Mouse (Mus musculus) liver, embryonic 15.5 days (tissue): ENCODE data around the gene Rpl18. TPM values are rescaled to one million over a fixed set of nuclear protein-coding genes. Genes with fewer than 3 reads are reported as not detected.

ENCODE experiments used
- ATAC-seq: fragments of 200-750 bp; cut with Nextera tagmentation; 2 replicates; pipeline ENCODE4 v1.8.0; 2017; ENCODE audit warnings: moderate number of reproducible peaks, mild to moderate bottlenecking, moderate library complexity; ENCODE audit not compliant: insufficient read depth
- H3K27ac ChIP-seq: fragments of 300-500 bp; sonication (generic); replicated peaks from 2 replicates; pipeline ENCODE4 v1.5.1; 2015; ENCODE audit warnings: mild to moderate bottlenecking, inconsistent platforms
- H3K27me3 ChIP-seq: fragments of 300-500 bp; sonication (generic); 2 replicates; pipeline ENCODE4 v1.6.1; 2015; ENCODE audit warnings: mild to moderate bottlenecking, inconsistent platforms
- H3K36me3 ChIP-seq: fragments of 300-500 bp; sonication (generic); replicated peaks from 2 replicates; pipeline ENCODE4 v1.6.1; 2015; ENCODE audit warnings: moderate library complexity, mild to moderate bottlenecking, inconsistent platforms
- H3K4me1 ChIP-seq: fragments of 300-500 bp; sonication (generic); replicated peaks from 2 replicates; pipeline ENCODE4 v1.6.1; 2015; ENCODE audit warnings: inconsistent platforms
- H3K4me2 ChIP-seq: fragments of 300-500 bp; sonication (generic); 2 replicates; pipeline ENCODE4 v1.6.1; 2015; ENCODE audit warnings: moderate library complexity, mild to moderate bottlenecking, inconsistent platforms
- H3K4me3 ChIP-seq: fragments of 300-500 bp; sonication (generic); replicated peaks from 2 replicates; pipeline ENCODE4 v1.5.1; 2015; ENCODE audit warnings: mild to moderate bottlenecking, inconsistent platforms
- H3K9ac ChIP-seq: fragments of 300-500 bp; sonication (generic); 2 replicates; pipeline ENCODE4 v1.6.1; 2015; ENCODE audit warnings: moderate library complexity, mild to moderate bottlenecking, inconsistent platforms
- H3K9me3 ChIP-seq: fragments of 300-500 bp; sonication (generic); replicated peaks from 2 replicates; pipeline ENCODE4 v1.6.1; 2016; ENCODE audit warnings: inconsistent platforms
- WGBS: fragments of 180-500 bp; shearing (Covaris S2); methylation state at CpG from one replicate; pipeline ENCODE4 v1.1.7; 2015; ENCODE audit warnings: mixed read lengths; ENCODE audit not compliant: insufficient replicate concordance; 5-methylcytosine and 5-hydroxymethylcytosine counted together
- polyA plus RNA-seq: library from polyadenylated mRNA; unstranded; fragments of >200 nt; fragmentation: Nextera tagmentation; extraction: Ambion mirVana; gene quantifications from 2 replicates; pipeline ENCODE4 v1.2.1, GENCODE M21; 2015

Gene Rpl18
- polyA plus RNA-seq, 1 experiment from 2014 or later, result 542 TPM

DNA sequence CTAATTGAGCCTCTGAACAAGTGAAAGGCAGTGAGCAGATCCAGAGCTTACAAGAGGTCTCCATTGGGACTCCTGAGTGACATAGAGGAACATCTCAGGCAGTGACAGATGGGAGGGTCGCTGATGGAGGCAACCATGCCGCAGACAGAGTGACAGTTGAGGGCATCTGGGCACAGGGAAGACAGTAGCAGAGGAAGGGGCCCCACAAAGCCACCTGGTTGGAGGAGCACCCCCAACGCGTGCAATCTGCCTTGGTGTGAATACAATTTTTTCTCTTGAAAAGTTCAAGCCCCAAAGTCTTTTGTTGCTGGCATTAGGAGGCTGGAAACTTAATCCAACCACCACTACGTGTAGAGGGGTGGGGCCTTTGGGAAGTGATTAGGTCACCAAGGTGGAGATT, 44.9 kb downstream of the Rpl18 start:
- Histone ChIP-seq H3K4me3 (no peak overlapping the region), H3K4me2 (no peak overlapping the region), H3K9ac (no peak overlapping the region), H3K36me3 (no peaks in the 10 kb centered on the region), H3K4me1 (no peaks in the 10 kb centered on the region), H3K9me3 (no peaks in the 10 kb centered on the region), H3K27ac (no peak overlapping the region), H3K27me3 (peaks cover 33% of the 10 kb centered on the region)
- ATAC-seq, result no peak
- WGBS, result 32% methylated on average over 5 of the region's 5 CpGs

DNA sequence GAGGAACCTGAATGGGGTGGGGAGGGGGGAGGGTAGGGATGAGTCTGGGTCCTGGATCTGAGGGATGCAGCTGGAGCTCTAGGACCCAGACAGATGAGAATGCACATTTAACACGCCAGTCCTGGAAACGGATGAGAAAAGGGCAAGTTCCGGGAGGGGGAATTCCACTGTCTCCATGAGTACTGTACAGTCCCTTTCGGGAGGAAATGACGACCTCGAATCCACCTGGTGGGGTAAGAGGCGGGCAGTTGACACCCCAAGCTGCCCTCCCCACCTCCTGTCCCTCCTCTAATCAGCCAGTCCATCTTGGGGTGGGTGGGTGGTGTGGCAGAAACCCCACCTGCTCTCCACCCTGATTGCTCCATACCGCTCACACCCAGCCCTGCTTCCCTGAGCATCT, 50.7 kb downstream of the Rpl18 start:
- H3K9ac ChIP-seq, result no peak overlapping the region
- no peaks in the 10 kb centered on the region for H3K9me3 ChIP-seq
- no peak overlapping the region for H3K27ac ChIP-seq
- ATAC-seq, result no peak
- no peaks in the 10 kb centered on the region for H3K4me1 ChIP-seq
- WGBS, result 37% methylated on average over 8 of the region's 8 CpGs
- H3K36me3 ChIP-seq, result no peaks in the 10 kb centered on the region
- H3K27me3 ChIP-seq, result peaks cover 2% of the 10 kb centered on the region; the same call in 1 of the 2 replicates
- H3K4me2 ChIP-seq, result no peak overlapping the region
- no peak overlapping the region for H3K4me3 ChIP-seq

DNA sequence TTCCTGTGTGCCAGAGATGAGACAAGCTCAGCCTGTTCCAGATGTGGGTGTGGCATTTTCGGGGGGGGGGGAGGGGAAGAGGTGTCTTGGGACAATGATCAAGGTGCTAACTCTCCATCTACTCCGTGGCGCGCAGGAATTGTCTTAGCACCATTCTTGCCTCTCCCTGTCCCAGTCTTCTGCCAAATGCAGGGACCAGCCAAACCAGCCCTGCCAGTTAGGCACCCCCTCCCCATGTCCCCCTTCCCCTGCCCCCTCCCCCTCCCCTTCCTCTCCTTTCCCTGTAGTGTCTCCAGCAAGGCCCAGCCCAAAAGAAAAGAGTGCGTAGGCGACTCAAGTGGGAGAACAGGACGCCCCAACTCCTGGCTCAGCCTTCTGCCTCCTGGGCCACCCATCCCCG, 51.5 kb downstream of the Rpl18 start:
- H3K27ac ChIP-seq, result no peak overlapping the region
- peaks cover 2% of the 10 kb centered on the region; the same call in 1 of the 2 replicates for H3K27me3 ChIP-seq
- no peaks in the 10 kb centered on the region for H3K9me3 ChIP-seq
- 50% methylated on average over 8 of the region's 8 CpGs for WGBS
- no peak overlapping the region for H3K9ac ChIP-seq
- H3K4me3 ChIP-seq, result no peak overlapping the region
- no peak for ATAC-seq
- no peak overlapping the region for H3K4me2 ChIP-seq
- H3K4me1 ChIP-seq, result no peaks in the 10 kb centered on the region
- H3K36me3 ChIP-seq, result no peaks in the 10 kb centered on the region

DNA sequence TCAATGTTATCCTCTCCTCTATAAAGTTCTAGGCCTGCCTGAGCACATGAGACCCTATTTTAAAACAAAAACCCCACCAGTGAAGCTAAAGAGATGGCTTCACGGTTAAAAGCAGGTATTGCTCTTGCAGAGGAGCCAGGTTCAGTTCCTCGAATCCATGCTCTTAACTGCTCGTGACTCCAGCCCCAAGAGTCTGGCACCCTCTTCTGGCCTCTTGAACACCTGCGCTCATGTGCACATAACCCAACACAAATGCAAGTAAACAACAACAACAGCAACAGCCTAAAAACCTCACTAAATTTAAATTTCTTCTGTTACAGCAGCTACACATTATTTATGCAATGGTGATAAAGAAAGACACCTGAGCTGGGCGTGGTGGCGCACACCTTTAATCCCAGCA, 52.2 kb downstream of the Rpl18 start:
- H3K27me3 ChIP-seq, result peaks cover 4% of the 10 kb centered on the region; the same call in 1 of the 2 replicates
- ATAC-seq, result no peak
- WGBS, result 73% methylated on average over 6 of the region's 6 CpGs

More for the DNA sequence above, 52.2 kb downstream of the Rpl18 start:
- no peak overlapping the region for H3K9ac ChIP-seq
- no peak overlapping the region for H3K4me2 ChIP-seq
- H3K27ac ChIP-seq, result no peak overlapping the region
- no peaks in the 10 kb centered on the region for H3K9me3 ChIP-seq
- no peaks in the 10 kb centered on the region for H3K4me1 ChIP-seq
- no peak overlapping the region for H3K4me3 ChIP-seq
- H3K36me3 ChIP-seq, result no peaks in the 10 kb centered on the region

Other genes with a start within 250 kb of the Rpl18 start
- 70.3 and 71.4 TPM in 2 replicates for gene Bax, start 248.6 kb upstream of the Rpl18 start, polyA plus RNA-seq
- 0.58 and 0.62 TPM in 2 replicates for gene Tulp2, start 233.6 kb upstream of the Rpl18 start, polyA plus RNA-seq
- gene Gm45808, start 228.6 kb upstream of the Rpl18 start, polyA plus RNA-seq, result not detected in 2 replicates
- gene Dhdh, start 226.7 kb upstream of the Rpl18 start, polyA plus RNA-seq, result 2.4 and 2.5 TPM in 2 replicates
- gene Nucb1, start 205.1 kb upstream of the Rpl18 start, polyA plus RNA-seq, result 118 and 131 TPM in 2 replicates
- 280 and 325 TPM in 2 replicates for gene Ppp1r15a, start 189.2 kb upstream of the Rpl18 start, polyA plus RNA-seq
- 0.66 and 0.75 TPM in 2 replicates for gene Plekha4, start 189.1 kb upstream of the Rpl18 start, polyA plus RNA-seq
- gene Hsd17b14, start 160.6 kb upstream of the Rpl18 start, polyA plus RNA-seq, result 1.9 and 2.2 TPM in 2 replicates
- gene Bcat2, start 145.3 kb upstream of the Rpl18 start, polyA plus RNA-seq, result 46.3 and 48.5 TPM in 2 replicates
- gene Fgf21, start 100.0 kb upstream of the Rpl18 start, polyA plus RNA-seq, result not detected in 2 replicates
- gene Fut1, start 98.2 kb upstream of the Rpl18 start, polyA plus RNA-seq, result not detected in 2 replicates
- 0.06 and 0.10 TPM in 2 replicates for gene Izumo1, start 93.6 kb upstream of the Rpl18 start, polyA plus RNA-seq
- 2.8 and 3.8 TPM in 2 replicates for gene Rasip1, start 88.0 kb upstream of the Rpl18 start, polyA plus RNA-seq
- 0.91 and 1.2 TPM in 2 replicates for gene Mamstr, start 75.5 kb upstream of the Rpl18 start, polyA plus RNA-seq
- 0.06 TPM in 1 of 2 replicates, not detected in the other for gene Fut2, start 49.1 kb upstream of the Rpl18 start, polyA plus RNA-seq
- not detected in 2 replicates for gene Ntn5, start 31.4 kb upstream of the Rpl18 start, polyA plus RNA-seq
- 0.05 and 0.06 TPM in 2 replicates for gene Sec1, start 21.1 kb upstream of the Rpl18 start, polyA plus RNA-seq
- 0.26 and 0.44 TPM in 2 replicates for gene Car11, start 15.6 kb upstream of the Rpl18 start, polyA plus RNA-seq
- gene Dbp, start 10.4 kb upstream of the Rpl18 start, polyA plus RNA-seq, result 0.46 and 0.85 TPM in 2 replicates
- gene Sphk2, start 2.5 kb downstream of the Rpl18 start, polyA plus RNA-seq, result 10.4 and 13.3 TPM in 2 replicates
- gene Fam83e, start 5.8 kb downstream of the Rpl18 start, polyA plus RNA-seq, result 0.30 and 0.33 TPM in 2 replicates
- not detected in 2 replicates for gene Spaca4, start 10.4 kb downstream of the Rpl18 start, polyA plus RNA-seq
- gene Lmtk3, start 68.3 kb downstream of the Rpl18 start, polyA plus RNA-seq, result not detected in 2 replicates
- gene Sult2b1, start 69.2 kb downstream of the Rpl18 start, polyA plus RNA-seq, result 0.07 and 0.22 TPM in 2 replicates
- 30.4 and 30.9 TPM in 2 replicates for gene Cyth2, start 99.1 kb downstream of the Rpl18 start, polyA plus RNA-seq
- 0.06 and 0.12 TPM in 2 replicates for gene Kcnj14, start 109.3 kb downstream of the Rpl18 start, polyA plus RNA-seq
- 24.7 and 25.3 TPM in 2 replicates for gene Grwd1, start 115.5 kb downstream of the Rpl18 start, polyA plus RNA-seq
- 27.6 TPM in 2 replicates for gene Kdelr1, start 157.3 kb downstream of the Rpl18 start, polyA plus RNA-seq
- 0.05 TPM in 2 replicates for gene Grin2d, start 162.9 kb downstream of the Rpl18 start, polyA plus RNA-seq
- gene Syngr4, start 181.3 kb downstream of the Rpl18 start, polyA plus RNA-seq, result 0.94 and 1.3 TPM in 2 replicates
- 3.6 and 4.0 TPM in 2 replicates for gene Tmem143, start 181.5 kb downstream of the Rpl18 start, polyA plus RNA-seq
- gene Emp3, start 205.9 kb downstream of the Rpl18 start, polyA plus RNA-seq, result 59.9 and 65.0 TPM in 2 replicates
- 0.91 and 1.2 TPM in 2 replicates for gene Ccdc114, start 208.6 kb downstream of the Rpl18 start, polyA plus RNA-seq